Mouse (Mus musculus) ES-Bruce4 (cell line): ENCODE measurements around the gene Foxr1. TPM values are rescaled to one million over a fixed set of nuclear protein-coding genes. Genes with fewer than 3 reads are reported as not detected.
"Not testable (repeated sequence)": the region's sequence is repeated elsewhere in the genome, so short reads cannot be mapped to it uniquely, and the experiment has no call there.

Source experiments
- H3K27ac ChIP-seq: 2 replicates; pipeline ENCODE4 v1.5.1; 2012; ENCODE audit warnings: low read length, inconsistent platforms; ENCODE audit not compliant: insufficient read depth
- H3K27me3 ChIP-seq: 2 replicates; pipeline ENCODE4 v1.6.1; 2012; ENCODE audit warnings: mild to moderate bottlenecking, low read length, inconsistent platforms; ENCODE audit not compliant: control insufficient read depth, poor library complexity, insufficient read depth, severe bottlenecking
- H3K36me3 ChIP-seq: 2 replicates; pipeline ENCODE4 v1.6.1; 2012; ENCODE audit warnings: inconsistent platforms, mild to moderate bottlenecking, low read length, moderate library complexity; ENCODE audit not compliant: control insufficient read depth, poor library complexity, insufficient read depth, severe bottlenecking
- H3K4me1 ChIP-seq: one replicate; pipeline ENCODE4 v1.8.1; 2011; ENCODE audit warnings: low read length; ENCODE audit not compliant: control insufficient read depth, insufficient read depth
- H3K4me3 ChIP-seq: 2 replicates; pipeline ENCODE4 v1.5.1; 2011; ENCODE audit warnings: low read depth, mild to moderate bottlenecking, low read length
- H3K9ac ChIP-seq: 2 replicates; pipeline ENCODE4 v1.6.1; 2012; ENCODE audit warnings: low read depth, mild to moderate bottlenecking, inconsistent platforms; ENCODE audit not compliant: poor library complexity, severe bottlenecking
- H3K9me3 ChIP-seq: replicated peaks from 2 replicates; pipeline ENCODE4 v1.6.1; 2012; ENCODE audit warnings: mild to moderate bottlenecking, low read length, inconsistent platforms; ENCODE audit not compliant: control insufficient read depth, poor library complexity, insufficient read depth, severe bottlenecking
- CTCF ChIP-seq: IDR thresholded peaks from one replicate; pipeline ENCODE4 v1.8.1; 2011; ENCODE audit warnings: low read depth, low read length
- EP300 ChIP-seq: IDR thresholded peaks from 2 replicates; pipeline ENCODE4 v1.6.1; 2011; ENCODE audit warnings: low read depth, low read length; ENCODE audit not compliant: insufficient read depth
- POLR2A ChIP-seq: IDR thresholded peaks from one replicate; pipeline ENCODE4 v1.8.1; 2011; ENCODE audit warnings: low read length; ENCODE audit not compliant: insufficient read depth
- polyA plus RNA-seq: library from polyadenylated mRNA; stranded (reverse); fragments of >200 nt; gene quantifications from 2 replicates; pipeline ENCODE4 v1.2.4, GENCODE M21; 2011; ENCODE audit warnings: low read depth; ENCODE audit not compliant: missing spikeins, insufficient read depth, insufficient read length

Foxr1 gene
- polyA plus RNA-seq, 1 experiment: 1.8 TPM

DNA sequence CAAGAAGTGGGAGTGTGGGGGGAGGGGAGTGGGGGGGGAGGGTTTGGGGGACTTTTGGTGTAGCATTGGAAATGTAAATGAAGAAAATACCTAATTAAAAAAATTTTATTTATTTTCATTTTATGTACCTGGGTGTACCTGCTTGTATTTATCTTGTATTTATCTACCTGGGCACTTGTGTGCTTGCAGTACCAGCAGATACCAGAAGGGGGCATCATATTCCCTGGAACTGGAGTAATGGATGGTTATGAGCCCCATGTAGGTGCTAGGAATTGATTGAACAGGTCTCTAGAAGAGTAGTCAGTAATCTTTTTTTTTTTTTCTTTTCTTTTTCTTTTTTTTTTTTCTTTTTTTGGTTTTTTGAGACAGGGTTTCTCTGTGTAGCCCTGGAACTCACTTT is 9.5 kb upstream of the Foxr1 start:
- no peaks in the 10 kb centered on the region for H3K27me3 ChIP-seq
- H3K9me3 ChIP-seq: no peaks in the 10 kb centered on the region
- H3K4me3 ChIP-seq: no peak overlapping the region
- H3K4me1 ChIP-seq: no peaks in the 10 kb centered on the region
- no peaks in the 10 kb centered on the region for H3K36me3 ChIP-seq
- H3K9ac ChIP-seq: no peak overlapping the region
- no peak overlapping the region for H3K27ac ChIP-seq
- TF ChIP-seq EP300: no peak
- no peak for TF ChIP-seq CTCF
- no peak for TF ChIP-seq POLR2A

- H3K4me3 ChIP-seq, H3K27ac ChIP-seq, H3K27me3 ChIP-seq, H3K9me3 ChIP-seq, H3K9ac ChIP-seq, H3K36me3 ChIP-seq, H3K4me1 ChIP-seq: not testable (repeated sequence)
Measured at GRCm38 (mm10) chr9:44444402-44445025, 3.6 kb upstream of the Foxr1 start.

- no peaks in the 10 kb centered on the region for H3K27me3 ChIP-seq
- H3K9ac ChIP-seq: no peak overlapping the region
- H3K9me3 ChIP-seq: no peaks in the 10 kb centered on the region
- no peak for TF ChIP-seq EP300
- TF ChIP-seq CTCF: no peak
- no peak for TF ChIP-seq POLR2A
- no peaks in the 10 kb centered on the region for H3K4me1 ChIP-seq
- H3K27ac ChIP-seq: no peak overlapping the region
- H3K4me3 ChIP-seq: no peak overlapping the region
- no peaks in the 10 kb centered on the region for H3K36me3 ChIP-seq
Measured at GRCm38 (mm10) chr9:44435747-44436146, 5.2 kb downstream of the Foxr1 start.

- H3K27ac ChIP-seq: no peak overlapping the region
- no peaks in the 10 kb centered on the region for H3K9me3 ChIP-seq
- no peaks in the 10 kb centered on the region for H3K27me3 ChIP-seq
- H3K9ac ChIP-seq: no peak overlapping the region
- no peak for TF ChIP-seq CTCF
- no peak overlapping the region for H3K4me3 ChIP-seq
- H3K4me1 ChIP-seq: no peaks in the 10 kb centered on the region
- no peaks in the 10 kb centered on the region for H3K36me3 ChIP-seq
Measured at GRCm38 (mm10) chr9:44432577-44433185, 8.3 kb downstream of the Foxr1 start.

GRCm38 (mm10) chr9:44423576-44423975 is 17.4 kb downstream of the Foxr1 start:
- H3K4me3 ChIP-seq: no peak overlapping the region
- TF ChIP-seq POLR2A: no peak
- TF ChIP-seq EP300: no peak
- TF ChIP-seq CTCF: no peak
- H3K36me3 ChIP-seq: no peaks in the 10 kb centered on the region
- H3K27me3 ChIP-seq: no peaks in the 10 kb centered on the region
- H3K9me3 ChIP-seq: no peaks in the 10 kb centered on the region
- H3K27ac ChIP-seq: no peak overlapping the region
- peaks cover 3% of the 10 kb centered on the region for H3K4me1 ChIP-seq
- H3K9ac ChIP-seq: no peak overlapping the region

GRCm38 (mm10) chr9:44420280-44420898 is 20.5 kb downstream of the Foxr1 start:
- Histone ChIP-seq H3K9ac (no peak overlapping the region), H3K36me3 (no peaks in the 10 kb centered on the region), H3K9me3 (no peaks in the 10 kb centered on the region), H3K27ac (peak overlapping the region; percentile 4; the same call in 1 of the 2 replicates), H3K27me3 (no peaks in the 10 kb centered on the region), H3K4me1 (peaks cover 3% of the 10 kb centered on the region), H3K4me3 (no peak overlapping the region)
- TF ChIP-seq POLR2A: no peak

- not testable (repeated sequence) for H3K9me3 ChIP-seq, H3K4me3 ChIP-seq, H3K27me3 ChIP-seq, H3K9ac ChIP-seq, H3K36me3 ChIP-seq, H3K4me1 ChIP-seq
- H3K27ac ChIP-seq: peak overlapping the region; percentile 52
Measured at GRCm38 (mm10) chr9:44419730-44420129, 21.2 kb downstream of the Foxr1 start.
